Mouse (Mus musculus) spleen, postnatal 36 days (tissue): Measurements from ENCODE around the gene Ezr.
A peak's percentile ranks its signal among the peaks of the same experiment; 100 is the strongest.

ENCODE experiments used
- DNase-seq, 2 experiments: peaks; one replicate each; pipeline ENCODE4 v3.0.0; 2022; ENCODE audit warnings: low spot score in 2 of 2, mixed read lengths in 1 of 2

Ezr gene

DNA sequence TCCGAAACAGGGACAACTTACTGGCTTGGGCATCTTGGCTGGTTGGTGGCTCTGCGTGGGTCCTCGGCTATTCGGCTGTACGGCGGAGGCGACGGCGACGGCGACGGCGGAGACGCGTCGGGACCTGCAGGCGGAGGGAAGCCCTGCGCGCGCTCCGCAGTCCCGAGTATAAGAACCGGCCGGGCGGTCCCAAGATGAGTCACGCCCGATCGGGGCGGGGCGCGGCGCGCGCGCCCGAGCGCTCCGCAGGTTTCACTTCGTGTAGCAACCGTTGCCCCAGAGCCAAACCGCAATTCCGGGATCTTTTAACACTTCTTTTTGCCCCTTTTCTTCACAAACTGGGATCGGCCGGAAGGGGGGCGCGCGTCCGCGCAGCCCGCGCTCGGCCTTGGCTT, at the start of gene Ezr:
TSS of gene Ezr (minus strand) at position 174 of the 395 bp plus-strand sequence.
- peak; percentile 92 to 95 for DNase-seq

DNA sequence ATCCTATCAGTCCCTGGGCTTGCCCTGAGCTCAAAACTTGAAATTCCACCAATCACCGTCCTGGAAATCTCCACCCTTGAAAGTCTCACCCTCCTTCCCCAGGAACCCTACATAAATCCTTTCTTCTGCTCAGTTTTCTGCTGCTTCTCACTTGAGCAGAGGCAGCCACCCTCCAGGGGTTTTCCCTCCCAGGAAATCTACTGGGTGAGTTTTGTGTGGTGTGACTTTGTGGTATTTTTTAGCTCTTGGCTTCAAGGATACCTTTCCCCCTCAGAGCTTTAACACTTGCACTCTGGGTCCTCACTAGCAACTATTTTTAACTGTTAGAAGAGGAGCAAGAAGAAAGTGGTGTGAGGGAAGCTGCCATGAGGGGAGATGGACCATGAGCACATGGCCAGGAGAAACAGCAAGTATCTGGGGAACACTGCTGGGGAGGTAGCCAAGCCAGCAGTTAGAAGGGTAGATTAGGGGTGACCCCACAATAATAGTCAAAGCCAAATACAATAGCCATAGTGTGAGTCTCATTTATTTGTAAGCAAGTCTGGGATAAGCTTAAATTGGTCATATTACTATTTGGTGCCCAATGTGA, 47.5 kb upstream of the Ezr start:
- DNase-seq, result no peak

DNA sequence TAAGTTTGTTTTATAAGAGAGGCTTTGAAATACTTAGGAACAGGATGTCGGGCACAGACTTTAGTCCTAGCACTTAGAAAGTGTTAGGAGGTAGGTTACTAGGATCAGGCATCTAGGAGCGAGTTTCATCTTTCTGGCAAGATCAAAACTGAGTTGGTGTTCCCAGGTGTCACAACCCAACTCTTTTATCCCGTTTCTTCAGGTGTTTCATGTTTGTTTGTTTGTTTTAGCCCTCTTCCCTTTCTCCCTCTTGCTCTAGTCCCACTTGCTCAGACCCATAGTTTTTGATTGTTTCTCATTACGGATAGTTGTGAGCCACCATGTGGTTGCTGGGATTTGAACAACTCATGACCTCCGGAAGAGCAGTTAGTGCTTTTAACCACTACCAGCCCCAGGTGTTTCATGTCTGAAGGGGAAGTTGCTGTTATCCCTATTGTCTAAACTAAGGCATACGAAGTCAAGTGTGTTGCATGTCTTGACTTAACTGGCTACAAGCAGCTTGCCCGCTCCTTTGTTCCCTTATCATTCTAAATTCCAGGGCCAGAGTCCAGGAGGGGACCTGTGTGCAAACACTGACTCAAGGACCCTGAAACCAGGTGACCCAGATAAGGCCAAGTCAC, 46.1 kb upstream of the Ezr start:
- DNase-seq, result peak; percentile 44 to 57

DNA sequence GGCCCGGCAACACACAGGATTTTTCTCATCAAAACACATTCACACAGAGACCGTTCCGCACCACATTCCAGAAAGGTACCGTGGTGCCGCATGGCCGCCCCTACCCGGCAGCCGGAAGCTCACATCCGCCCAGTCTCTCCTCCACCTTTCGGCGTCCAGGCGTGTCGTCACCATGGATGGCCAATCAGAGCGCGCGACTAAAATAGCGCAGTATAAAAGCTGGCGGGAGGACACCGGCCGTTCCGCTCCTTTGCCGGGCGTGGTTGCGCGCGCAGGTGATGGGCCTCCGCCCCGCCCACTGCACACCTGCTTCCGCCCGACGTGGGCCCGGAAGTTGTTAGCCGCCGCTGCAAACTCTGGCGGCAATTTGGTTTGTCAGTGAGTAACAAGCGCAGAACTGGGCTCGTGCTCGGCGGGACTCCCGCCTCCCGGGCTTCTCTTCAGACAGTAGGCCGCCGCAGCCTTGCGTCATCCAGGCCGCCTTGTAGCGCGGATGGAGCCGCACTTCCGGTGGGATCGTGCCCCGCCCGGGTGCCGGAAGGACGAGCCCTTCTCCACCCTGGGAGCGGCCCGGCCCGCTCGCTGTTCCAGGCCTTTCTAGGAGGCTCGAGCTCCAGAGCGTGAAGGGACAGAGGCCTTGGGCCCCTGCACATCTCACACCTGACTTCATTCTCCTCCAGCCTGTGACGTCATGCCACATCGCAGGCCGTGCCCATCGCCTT, 45.3 kb upstream of the Ezr start:
- DNase-seq, result peak; percentile 98 to 99

DNA sequence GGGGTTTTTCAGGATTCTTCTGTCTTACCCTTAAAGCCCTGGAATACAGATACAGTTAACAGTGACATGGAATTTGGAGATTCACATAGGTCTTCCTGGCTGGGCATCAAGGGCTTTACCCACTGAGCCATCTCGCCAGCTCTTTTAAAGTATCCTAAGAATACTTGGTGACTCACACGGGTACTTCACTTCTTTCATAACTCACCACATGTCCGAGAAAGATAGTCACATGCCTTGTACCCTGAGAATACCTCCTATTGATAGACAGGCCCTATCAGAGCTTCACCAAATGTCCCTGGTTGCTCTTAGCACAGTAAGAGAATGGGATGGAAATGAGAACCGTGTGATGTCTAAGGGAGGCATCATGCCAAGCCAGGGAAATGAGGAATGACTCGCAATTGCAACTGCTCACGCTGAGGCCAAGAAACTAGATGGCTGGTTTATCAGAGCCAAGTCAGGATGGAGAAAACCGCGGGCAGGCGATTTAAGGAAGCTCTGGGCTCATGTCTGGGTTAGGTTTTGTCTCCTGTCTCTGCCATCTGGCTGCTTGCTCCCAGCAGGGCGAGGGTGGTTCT, 44.7 kb upstream of the Ezr start:
- peak; percentile 33 to 47 for DNase-seq

DNA sequence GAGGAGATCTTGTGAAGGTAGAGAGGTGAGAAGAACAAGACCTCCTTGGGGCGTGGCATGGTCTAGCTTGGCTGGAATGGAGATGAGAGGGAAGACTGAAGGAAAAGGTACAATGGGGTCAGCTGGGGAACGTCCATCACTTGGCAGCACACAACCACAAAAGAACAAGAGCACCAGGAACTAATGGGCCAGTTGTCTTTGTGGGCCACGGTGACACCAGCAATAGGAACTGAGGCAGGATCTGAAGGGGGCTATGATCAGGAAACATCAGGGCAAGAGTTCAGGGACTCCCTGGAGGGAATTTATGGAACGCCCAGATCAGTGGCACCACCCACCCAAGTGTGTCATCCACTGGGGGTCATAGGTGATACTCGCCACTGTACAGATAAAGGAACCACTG, 34.2 kb upstream of the Ezr start:
- no peak for DNase-seq

DNA sequence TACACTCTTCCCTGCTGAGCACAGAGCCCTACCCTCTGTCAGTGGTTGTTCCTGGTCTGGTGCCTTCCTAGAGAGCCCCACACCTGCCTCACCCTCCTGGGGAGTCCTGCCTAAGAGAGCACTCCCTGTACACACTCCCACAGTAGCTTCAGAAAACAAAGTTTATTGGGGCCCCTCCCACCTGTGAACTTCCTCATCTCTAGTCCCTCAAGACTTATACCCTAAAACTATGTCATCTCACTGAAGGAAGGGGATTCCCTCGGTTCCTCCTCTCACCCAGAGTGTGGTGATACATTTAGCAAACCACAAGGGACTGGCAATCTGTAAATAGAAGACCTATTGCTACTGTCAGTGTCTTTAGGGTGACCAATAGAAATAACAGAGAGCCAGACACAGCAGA, 33.6 kb upstream of the Ezr start:
- peak; percentile 85 to 91 for DNase-seq

DNA sequence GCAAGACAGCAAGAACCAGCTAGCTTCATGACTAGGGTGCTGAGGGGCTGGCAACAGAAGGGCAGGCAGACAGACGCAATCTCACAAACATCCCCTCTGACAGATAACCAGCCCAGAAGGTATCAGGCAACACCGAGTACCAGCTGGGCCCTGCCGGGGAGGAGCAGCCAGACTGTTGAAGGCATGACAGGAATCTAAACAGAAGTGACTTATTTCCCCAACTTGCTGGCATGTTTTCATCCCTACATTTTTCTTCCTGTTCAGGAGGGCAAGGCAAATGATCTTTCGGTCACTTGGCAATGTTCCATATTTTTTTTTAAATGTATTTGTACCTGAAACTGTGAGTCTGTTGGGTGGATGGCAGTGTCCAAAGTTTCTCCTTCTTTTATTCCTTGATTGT, 32.1 kb upstream of the Ezr start:
- DNase-seq, result no peak

DNA sequence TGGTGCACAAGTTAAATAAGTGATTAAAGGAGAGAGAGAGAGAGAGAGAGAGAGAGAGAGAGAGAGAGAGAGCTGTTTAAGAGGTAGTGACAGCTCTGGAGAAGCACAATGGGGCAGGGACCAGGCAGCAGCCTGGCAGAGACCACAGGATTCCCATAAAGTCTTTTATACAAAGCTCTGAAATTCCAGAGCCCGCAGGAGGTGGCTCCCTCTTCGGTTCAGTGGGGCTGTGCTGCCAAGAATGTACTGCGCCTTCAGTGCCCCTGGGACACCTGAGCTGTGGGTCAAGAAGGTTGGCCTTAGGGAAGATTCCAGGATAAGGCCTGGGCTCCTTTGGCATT, 30.2 kb upstream of the Ezr start:
- DNase-seq, result no peak

DNA sequence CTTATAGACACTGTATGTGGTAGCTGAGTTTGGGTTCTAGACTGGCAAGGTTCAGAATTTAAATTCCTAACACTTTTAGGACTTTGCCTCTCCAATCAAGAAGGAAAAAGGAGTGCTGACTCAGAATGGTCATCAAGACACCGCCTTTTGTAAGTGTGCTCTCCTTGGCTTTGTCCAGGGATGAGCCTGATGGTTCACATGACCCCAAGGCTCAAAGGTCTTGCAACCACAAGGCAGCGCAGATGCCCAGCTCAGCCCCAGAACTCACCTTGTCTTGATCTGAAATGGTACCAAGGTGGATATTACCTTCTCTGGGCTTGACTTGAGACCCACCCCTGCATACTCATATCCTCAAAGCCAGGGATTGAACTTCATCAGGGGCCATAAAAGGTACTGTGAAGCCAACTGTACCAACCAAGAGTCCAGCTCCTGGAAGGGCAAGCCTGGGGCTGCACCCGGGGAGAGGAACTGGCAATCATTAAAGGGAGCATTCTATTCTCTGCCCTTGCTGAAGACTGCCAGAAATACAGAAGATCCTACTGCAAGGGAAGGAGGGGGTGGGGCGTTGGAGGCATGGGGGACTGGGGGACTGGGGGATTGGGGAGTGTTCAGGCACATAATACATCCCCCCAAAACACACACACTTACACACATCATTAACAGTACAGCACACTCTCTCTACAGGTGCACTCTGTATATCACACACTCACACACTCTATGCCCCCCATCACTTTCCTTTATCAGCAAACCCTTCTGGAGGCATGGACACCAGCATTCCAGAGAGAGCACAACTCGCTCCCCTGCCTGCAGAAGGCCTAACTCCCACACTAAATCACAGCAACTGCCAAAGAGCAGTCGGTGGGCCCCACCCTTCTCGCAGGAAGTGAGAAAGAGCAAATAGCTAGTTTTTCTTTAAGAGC, 29.6 kb upstream of the Ezr start:
- DNase-seq, result peak in 1 of 2 experiments; percentile 28

DNA sequence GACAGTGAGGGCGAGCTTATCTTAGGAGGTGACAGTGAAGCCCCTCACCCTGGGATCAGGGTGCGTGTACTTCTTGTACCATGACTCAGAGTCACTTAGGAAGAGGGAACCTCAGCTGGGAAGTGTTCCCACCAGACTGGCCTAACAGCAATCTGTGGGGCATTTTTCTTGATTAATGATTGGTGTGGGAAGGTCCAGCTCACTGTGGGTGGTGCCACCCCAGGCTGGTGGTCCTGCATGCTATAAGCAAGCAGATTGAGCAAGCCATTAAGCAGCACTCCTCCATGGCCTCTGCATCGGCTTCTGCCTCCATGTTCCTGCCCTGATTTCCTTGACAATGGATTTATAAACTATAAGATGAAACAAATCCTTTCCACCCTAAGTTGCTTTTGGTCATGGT, 26.7 kb upstream of the Ezr start:
- no peak for DNase-seq

DNA sequence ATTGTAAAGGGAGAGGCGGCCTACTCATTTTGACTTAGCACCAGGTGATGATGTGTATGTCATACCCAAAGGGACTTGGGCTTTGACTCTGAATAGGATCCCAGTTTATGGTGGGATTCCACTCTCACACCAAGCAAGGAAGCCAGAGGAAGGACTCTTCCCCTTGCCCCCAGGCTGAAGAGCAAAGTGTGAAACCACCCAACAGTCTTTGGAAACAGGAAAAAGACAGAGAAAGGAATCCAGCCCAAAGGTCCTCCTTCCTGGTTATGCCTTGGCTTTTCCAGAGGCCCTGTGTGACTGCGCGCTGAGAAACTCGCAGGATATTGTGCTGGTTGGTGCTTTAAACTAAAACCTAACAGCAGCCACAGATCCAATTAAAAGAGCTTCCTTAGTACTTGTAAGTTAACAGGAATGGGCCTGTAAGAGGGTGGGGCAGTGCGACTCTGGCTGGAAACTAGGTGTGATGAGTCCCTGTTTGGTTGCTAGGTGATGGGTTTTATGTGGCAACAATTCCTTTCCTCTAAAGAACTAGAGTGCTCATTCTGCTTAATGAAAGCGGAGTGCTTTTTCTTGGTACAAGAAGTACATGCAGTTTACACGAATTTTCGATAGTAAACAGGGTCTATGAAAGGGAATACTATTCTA, 26.1 kb upstream of the Ezr start:
- no peak for DNase-seq

DNA sequence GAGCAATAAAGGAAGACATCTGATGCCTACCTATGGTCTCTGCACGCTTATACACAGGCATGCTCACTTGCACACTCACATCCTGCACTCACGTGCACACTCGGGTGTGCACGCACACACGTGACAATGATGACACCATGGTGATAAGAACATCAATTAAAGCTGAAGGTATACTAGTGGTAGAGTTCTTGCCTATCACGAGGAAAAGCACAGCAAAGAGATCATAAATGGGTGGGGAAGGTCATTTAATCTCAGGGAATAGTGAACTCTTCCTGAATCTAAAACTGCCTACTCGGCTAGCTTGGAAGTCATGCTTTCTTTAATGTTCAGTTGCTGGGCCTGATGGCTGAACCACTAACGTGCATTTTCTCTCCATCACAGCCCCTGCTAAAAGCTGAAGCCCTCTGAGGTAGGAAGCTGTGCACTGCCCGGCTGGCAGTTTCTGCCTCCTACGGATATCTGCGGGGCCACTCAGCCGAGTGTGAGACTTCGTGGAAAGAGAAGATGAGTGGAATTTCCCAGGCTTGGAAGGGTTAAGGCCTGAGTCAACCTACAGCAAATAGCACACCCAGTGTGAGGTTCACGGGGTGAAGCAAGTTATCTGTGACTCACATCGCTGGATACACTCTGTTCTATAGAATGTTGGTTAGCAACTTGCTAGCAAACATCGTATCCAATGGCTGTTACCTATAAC, 25.4 kb upstream of the Ezr start:
- DNase-seq, result no peak

DNA sequence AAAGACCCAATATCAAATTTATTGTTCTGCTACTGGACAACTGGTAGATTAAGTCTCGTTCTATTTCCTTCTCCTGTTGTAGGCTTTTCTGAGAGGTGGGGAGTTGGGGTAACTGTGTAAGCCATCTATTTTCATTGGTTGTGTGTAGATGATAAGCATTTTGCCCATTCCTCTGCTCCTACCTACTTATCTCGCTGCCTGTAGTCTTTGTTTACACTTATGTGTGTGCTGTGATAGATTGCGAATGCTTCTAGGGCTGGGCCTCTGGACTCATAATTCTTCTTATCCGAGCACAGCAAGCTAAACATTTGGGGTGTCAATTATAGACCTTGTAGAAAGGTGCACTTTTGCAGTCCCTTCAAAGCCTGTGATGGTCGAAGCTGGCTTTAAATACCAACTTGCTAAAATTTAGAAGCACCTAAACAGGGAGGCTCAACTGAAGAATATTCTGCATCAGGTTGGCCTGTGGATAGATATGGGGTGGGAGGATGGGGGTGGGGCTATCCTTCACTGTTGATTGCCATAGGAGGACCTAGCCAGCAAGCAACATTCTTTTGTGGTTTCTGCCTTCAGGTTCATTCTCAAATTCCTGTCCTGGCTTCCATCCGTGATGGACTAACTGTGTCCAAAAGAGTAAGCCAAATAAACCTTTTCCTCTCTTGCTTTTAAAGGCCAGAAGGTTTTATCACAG, 22.4 kb upstream of the Ezr start:
- DNase-seq, result no peak

DNA sequence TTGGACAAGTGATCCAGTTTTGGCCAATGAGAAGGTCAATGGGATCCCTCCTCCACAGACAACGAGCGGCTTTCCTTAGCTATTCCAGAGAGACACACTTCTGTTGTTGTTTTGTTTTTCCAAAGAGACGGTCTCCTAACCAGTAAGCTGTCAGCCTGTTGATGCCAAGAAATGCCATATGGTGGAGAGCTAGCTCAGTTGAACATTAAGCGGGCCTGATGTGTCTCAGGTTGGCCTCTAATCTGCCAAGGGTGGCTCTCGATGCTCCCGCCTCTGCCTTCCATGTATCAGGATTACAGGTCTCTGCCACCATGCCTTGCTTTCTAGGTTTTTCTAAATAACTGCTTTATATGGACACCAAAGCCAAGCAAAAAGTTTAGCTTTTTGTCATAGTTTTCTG, 21.5 kb upstream of the Ezr start:
- DNase-seq, result no peak

DNA sequence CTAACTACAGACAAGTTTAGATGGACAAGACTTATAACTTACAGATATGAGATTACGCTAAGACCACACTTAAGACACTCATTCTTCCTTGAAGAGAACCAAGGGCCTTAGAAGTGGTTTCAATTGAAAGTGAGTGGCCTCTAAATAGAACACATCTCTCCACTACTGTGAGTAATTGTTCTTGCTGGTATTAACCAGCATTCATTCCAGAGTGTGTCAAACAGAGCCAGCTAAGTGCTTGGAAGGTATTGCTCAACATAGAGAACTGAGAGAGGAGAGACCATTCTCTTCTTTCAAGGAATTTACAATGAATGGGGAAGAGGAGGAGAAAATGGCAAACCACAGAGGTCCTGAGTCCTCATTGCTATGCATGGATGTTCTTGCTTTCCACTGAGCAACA, 21.0 kb upstream of the Ezr start:
- DNase-seq, result no peak

DNA sequence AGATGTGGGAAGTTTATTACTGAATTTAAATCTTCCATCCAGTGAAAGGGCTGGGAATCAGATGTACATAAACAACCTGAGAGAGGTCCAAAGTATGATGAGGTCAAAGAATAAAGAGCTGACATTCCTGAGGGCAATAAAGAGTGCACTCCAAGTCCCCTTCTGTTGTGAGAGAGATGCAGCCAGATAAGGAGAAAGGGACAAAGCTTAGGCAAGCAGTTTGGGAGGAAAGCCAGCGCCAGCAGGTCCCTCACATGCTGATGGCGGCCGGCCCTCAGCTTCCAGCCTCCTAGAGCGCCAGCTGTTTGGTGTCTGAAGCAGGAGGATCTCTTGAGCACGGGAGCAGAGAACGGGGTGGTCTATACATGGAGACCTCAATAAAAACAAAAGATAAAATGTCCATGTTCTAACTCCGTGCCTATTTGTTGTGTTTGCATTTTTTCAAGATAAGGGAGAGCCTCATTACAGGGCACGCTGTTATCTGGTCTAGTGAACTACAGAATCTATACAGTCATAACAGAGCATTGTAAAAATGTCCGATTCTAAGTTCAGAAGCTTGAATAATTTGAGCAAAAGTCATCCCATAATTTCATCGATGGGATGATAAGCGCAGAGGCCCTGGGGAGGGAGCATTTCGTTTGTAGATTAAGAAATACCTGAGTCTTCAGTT, 15.9 kb upstream of the Ezr start:
- no peak for DNase-seq

DNA sequence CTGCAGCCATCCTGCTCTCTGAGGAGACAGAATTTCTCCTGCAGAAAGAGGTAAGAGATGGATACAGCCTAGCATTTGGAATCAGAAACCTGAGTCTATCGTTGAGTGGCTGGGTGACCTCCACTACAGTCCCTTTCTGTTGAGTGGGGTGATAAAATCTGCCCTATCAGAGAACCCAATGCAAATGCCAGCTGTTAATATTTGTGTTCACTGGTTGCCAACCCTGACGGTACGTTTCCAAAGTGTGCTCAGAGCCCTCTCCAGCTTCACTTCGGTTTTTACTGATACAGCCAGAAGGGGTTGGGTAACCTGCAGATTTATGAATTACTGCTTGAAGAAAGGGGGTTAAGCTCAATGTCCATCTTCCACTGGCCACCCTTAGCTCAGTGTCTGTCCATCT, 14.9 kb upstream of the Ezr start:
- no peak for DNase-seq

DNA sequence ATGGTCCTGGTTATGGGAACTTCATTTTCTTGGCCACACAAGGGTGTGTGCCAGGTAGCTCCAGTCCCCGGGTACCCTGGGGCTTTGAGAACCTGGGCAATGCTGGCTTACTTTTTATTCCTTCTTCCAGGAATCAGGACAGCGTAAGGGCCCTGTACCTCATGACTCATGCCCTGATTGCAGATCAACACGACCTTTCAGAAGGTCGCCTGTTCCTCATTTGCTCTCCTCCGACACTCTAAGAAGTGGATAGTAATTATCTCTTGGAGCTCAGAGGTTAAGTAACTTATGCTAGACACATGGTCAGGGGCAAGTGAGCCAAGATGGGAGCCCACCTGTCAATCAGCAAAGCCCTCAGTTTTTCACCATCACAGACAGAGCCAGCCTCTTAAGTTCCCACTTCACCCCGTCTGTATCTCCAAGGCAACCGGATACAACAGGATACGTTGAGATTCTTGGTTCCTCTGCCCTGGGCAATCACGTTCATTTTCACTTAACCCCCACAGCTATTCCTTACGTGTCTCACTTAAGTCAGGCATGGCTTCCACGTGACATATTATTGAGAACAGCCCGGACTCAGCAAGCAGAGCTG, 11.7 kb upstream of the Ezr start:
- DNase-seq, result no peak
